Mouse (Mus musculus): Measurements from ENCODE around the gene Sumf1.

GRCm38 (mm10) chr6:108091296-108091695, 94.1 kb downstream of the Sumf1 start:
- TF ChIP-seq CTCF (IDR thresholded peaks at IDR 0.05; ENCODE audit: insufficient read depth, low read length) (no peak), POLR2A (IDR thresholded peaks at IDR 0.05; ENCODE audit: borderline replicate concordance, extremely low read depth, low read depth, low read length) (no peak)
